Mouse (Mus musculus) embryonic fibroblast, embryonic 13.5 days (primary cell): ENCODE results near the gene Cpne1.

ENCODE experiments used
- CTCF ChIP-seq: IDR thresholded peaks from 2 replicates; pipeline ENCODE4 v1.5.1; 2011; ENCODE audit warnings: mild to moderate bottlenecking, control low read depth, low read length, moderate library complexity, borderline replicate concordance; ENCODE audit not compliant: insufficient read depth
- POLR2A ChIP-seq: IDR thresholded peaks from 2 replicates; pipeline ENCODE4 v1.6.1; 2011; ENCODE audit warnings: low read depth, mild to moderate bottlenecking, control low read depth, low read length, moderate library complexity

- peak; percentile 81 for TF ChIP-seq POLR2A
- no peak for TF ChIP-seq CTCF
Observed at GRCm38 (mm10) chr2:156111358-156112079, at the start of gene Cpne1, which contains the start of gene Rbm12.
